Mouse (Mus musculus): ENCODE measurements around the gene Hfe. TPM values are rescaled to one million over a fixed set of nuclear protein-coding genes. Genes with fewer than 3 reads are reported as not detected.

The Hfe gene
- total and polyA plus RNA-seq, 3 experiments = 0.08 to 1.0 (median 0.39) TPM

GRCm38 (mm10) chr13:23739069-23739921, 28.6 kb upstream of the Hfe start (continued):
- no peak for TF ChIP-seq JUN (IDR thresholded peaks at IDR 0.05; ENCODE audit: insufficient read depth, low read depth, low read length)

GRCm38 (mm10) chr13:23738677-23739068, 28.0 kb upstream of the Hfe start, which contains the start of gene Hist1h1c:
Hist1h1c (plus strand) TSS chr13:23738808.
- dilution Hi-C loops (cut with MboI; ENCODE audit: extremely low pct_ligation_motif_present, extremely low pct_unique_long_range_greater_than_20kb, low sequenced_read_pairs) (no loop called here), in situ Hi-C loops (cut with MboI; ENCODE audit: low pct_ligation_motif_present, low pct_unique_long_range_greater_than_20kb, low sequenced_read_pairs) (loop anchor here (5.0 kb wide), 1 partner anchor 36 kb away; no protein-coding TSS in a partner anchor)
- Histone ChIP-seq H3K36me3 (replicated peaks in 1 of 2; ENCODE audit: control insufficient read depth in 1 of 2, insufficient read depth in 1 of 2, low read length in 1 of 2) (no peaks in the 10 kb centered on the region), H3K4me2 (ENCODE audit: insufficient read depth, low read depth, poor library complexity, severe bottlenecking) (peak within 1 kb of the TSS; percentile 61), H3K9ac (ENCODE audit: insufficient read depth, low read depth) (peak within 1 kb of the TSS; percentile 100), H3K4me3 (replicated peaks in 1 of 3; ENCODE audit: low read depth in 2 of 3, low read length in 2 of 3, poor library complexity in 1 of 3) (peak within 1 kb of the TSS; percentile 54 to 74 (median 54)), H3K27ac (ENCODE audit: insufficient read depth, low read depth) (peak within 1 kb of the TSS; percentile 95), H3K79me2 (replicated peaks; ENCODE audit: control insufficient read depth, extremely low read depth, insufficient read depth, poor library complexity, severe bottlenecking) (no peaks in the 10 kb centered on the region), H3K27me3 (replicated peaks) (no peaks in the 10 kb centered on the region), H3K4me1 (ENCODE audit: control insufficient read depth in 1 of 2, insufficient read depth in 2 of 2) (peaks cover 3 to 26% of the 10 kb centered on the region in 2 experiments; a peak in 3 of 4 replicates), H3K9me3 (replicated peaks; ENCODE audit: low read length) (no peaks in the 10 kb centered on the region)
- peak; percentile 91 for DNase-seq (ENCODE audit: extremely low read depth)
- TF ChIP-seq KAT2A (IDR thresholded peaks at IDR 0.05; ENCODE audit: insufficient replicate concordance, low read length) = 0 out of 2 replicates have a peak, but pooled peaks have one; percentile 64
- peak; percentile 85 for TF ChIP-seq MAZ (IDR thresholded peaks at IDR 0.05; ENCODE audit: low read depth, low read length)
- peak in 1 of 2 experiments; percentile 10; a peak in 1 of 4 replicates for TF ChIP-seq CTCF (conservative IDR thresholded peaks at IDR 0.05 in 1 of 2, IDR thresholded peaks at IDR 0.05 in 1 of 2; ENCODE audit: low read depth in 2 of 2, low read length in 2 of 2)
- no peak for TF ChIP-seq PAX5 (IDR thresholded peaks at IDR 0.05; ENCODE audit: low read length)
- no peak for TF ChIP-seq USF2 (conservative IDR thresholded peaks at IDR 0.05; ENCODE audit: low read depth, low read length)
- no peak for TF ChIP-seq EP300 (IDR thresholded peaks at IDR 0.05; ENCODE audit: low read length)
- TF ChIP-seq SIN3A (IDR thresholded peaks at IDR 0.05; ENCODE audit: low read length) = peak; percentile 21; the same call in 1 of the 2 replicates
- no peak for TF ChIP-seq GABPA (IDR thresholded peaks at IDR 0.05; ENCODE audit: insufficient replicate concordance, low read depth, low read length)
- peak; percentile 64; the same call in 1 of the 2 replicates for TF ChIP-seq HCFC1 (IDR thresholded peaks at IDR 0.05; ENCODE audit: low read depth, low read length)
- TF ChIP-seq UBTF (IDR thresholded peaks at IDR 0.05; ENCODE audit: low read depth, low read length) = no peak; the same call in 1 of the 2 replicates
- no peak for TF ChIP-seq JUN (IDR thresholded peaks at IDR 0.05; ENCODE audit: insufficient read depth, low read depth, low read length)
- TF ChIP-seq NELFE (IDR thresholded peaks at IDR 0.05; ENCODE audit: low read depth, low read length) = peak; percentile 100
- TF ChIP-seq TCF12 (IDR thresholded peaks at IDR 0.05; ENCODE audit: low read depth, low read length) = peak; percentile 100
- peak; percentile 37 for TF ChIP-seq CHD2 (IDR thresholded peaks at IDR 0.05; ENCODE audit: low read length)
- no peak for TF ChIP-seq CHD1 (IDR thresholded peaks at IDR 0.05; ENCODE audit: low read depth, low read length)
- no peak; the same call in 1 of the 2 replicates for TF ChIP-seq MXI1 (IDR thresholded peaks at IDR 0.05; ENCODE audit: low read depth, low read length)
- TF ChIP-seq ZKSCAN1 (IDR thresholded peaks at IDR 0.05; ENCODE audit: borderline replicate concordance, low read depth, low read length) = no peak
- TF ChIP-seq MAX (IDR thresholded peaks at IDR 0.05; ENCODE audit: low read length) = no peak; the same call in 1 of the 2 replicates
- TF ChIP-seq ZC3H11A (IDR thresholded peaks at IDR 0.05; ENCODE audit: low read depth, low read length) = no peak
- peak; percentile 66 for TF ChIP-seq NRF1 (IDR thresholded peaks at IDR 0.05; ENCODE audit: low read depth, low read length)
- peak; percentile 19; the same call in 1 of the 2 replicates for TF ChIP-seq ETS1 (conservative IDR thresholded peaks at IDR 0.05; ENCODE audit: low read depth, low read length)
- TF ChIP-seq POLR2A (IDR thresholded peaks at IDR 0.05; ENCODE audit: low read depth, low read length) = peak; percentile 95
- no peak for TF ChIP-seq RAD21 (IDR thresholded peaks at IDR 0.05; ENCODE audit: low read depth, low read length)
- no peak; the same call in 1 of the 2 replicates for TF ChIP-seq USF1 (IDR thresholded peaks at IDR 0.05; ENCODE audit: low read depth, low read length)
- TF ChIP-seq ZNF384 (IDR thresholded peaks at IDR 0.05; ENCODE audit: low read depth, low read length) = no peak
- peak; percentile 90; the same call in 1 of the 2 replicates for TF ChIP-seq RCOR1 (conservative IDR thresholded peaks at IDR 0.05; ENCODE audit: low read depth, low read length)
- TF ChIP-seq ZMIZ1 (IDR thresholded peaks at IDR 0.05; ENCODE audit: low read depth, low read length) = peak; percentile 100
- TF ChIP-seq MAFK (IDR thresholded peaks at IDR 0.05; ENCODE audit: insufficient replicate concordance, low read length) = no peak
- peak; percentile 98 for TF ChIP-seq TBP (conservative IDR thresholded peaks at IDR 0.05; ENCODE audit: low read depth, low read length)
- TF ChIP-seq SMC3 (IDR thresholded peaks at IDR 0.05; ENCODE audit: low read depth, low read length) = no peak
- TF ChIP-seq MYC (IDR thresholded peaks at IDR 0.05; ENCODE audit: low read depth, low read length) = no peak
- peak; percentile 59; the same call in 1 of the 2 replicates for TF ChIP-seq MEF2A (IDR thresholded peaks at IDR 0.05; ENCODE audit: borderline replicate concordance, low read depth, low read length)
- 0 out of 2 replicates have a peak, but pooled peaks have one; percentile 46 for TF ChIP-seq IRF4 (IDR thresholded peaks at IDR 0.05; ENCODE audit: low read depth, low read length)
- peak; percentile 42; the same call in 1 of the 2 replicates for TF ChIP-seq ELF1 (IDR thresholded peaks at IDR 0.05; ENCODE audit: low read depth, low read length)
- peak; percentile 29; the same call in 1 of the 2 replicates for TF ChIP-seq BHLHE40 (IDR thresholded peaks at IDR 0.05; ENCODE audit: low read depth, low read length)

All from CH12.LX (cell line).